Mouse (Mus musculus): ENCODE results near the gene Plcg2. TPM values are rescaled to one million over a fixed set of nuclear protein-coding genes. Genes with fewer than 3 reads are reported as not detected.

Plcg2 gene
- polyA plus RNA-seq (2014; fragmentation: Nextera tagmentation; extraction: Ambion mirVana) = 0.62 and 1.2 TPM in 2 replicates

- H3K4me2 ChIP-seq (ENCODE audit: low read length) = peak within 1 kb of the TSS; percentile 99
- H3K27ac ChIP-seq (replicated peaks; ENCODE audit: low read depth, low read length) = no peak within 1 kb of the TSS
- H3K36me3 ChIP-seq (ENCODE audit: control insufficient read depth, insufficient read depth, low read length) = no peaks in the 10 kb centered on the region
- H3K9me3 ChIP-seq (ENCODE audit: control insufficient read depth, low read length) = no peaks in the 10 kb centered on the region
- H3K9ac ChIP-seq (replicated peaks; ENCODE audit: low read length) = peak within 1 kb of the TSS; percentile 49
- peak within 1 kb of the TSS; percentile 45 for H3K4me3 ChIP-seq (replicated peaks; ENCODE audit: low read depth, low read length)
- under 1% methylated on average over 62 of the region's 62 CpGs for WGBS
- H3K4me1 ChIP-seq (ENCODE audit: control insufficient read depth, insufficient read depth, low read length) = 0 out of 2 replicates have a peak, but pooled peaks cover 11% of the 10 kb centered on the region
- peaks cover 23% of the 10 kb centered on the region for H3K27me3 ChIP-seq (ENCODE audit: control insufficient read depth, insufficient read depth, low read length)
- DNase-seq (peak; percentile 56), ATAC-seq (ENCODE audit: low FRiP score, low TSS enrichment) (peak; percentile 17; the same call in 1 of the 2 replicates)
Observed at GRCm38 (mm10) chr8:117498179-117498914, at the start of gene Plcg2. TSS of gene Plcg2 (plus strand) at chr8:117498291.

GRCm38 (mm10) chr8:117451072-117451471 lies 47.0 kb upstream of the Plcg2 start:
- H3K4me2 ChIP-seq (ENCODE audit: low read length) = no peak overlapping the region
- H3K4me3 ChIP-seq (replicated peaks; ENCODE audit: low read depth, low read length) = no peak overlapping the region
- WGBS = 67% methylated on average over 9 of the region's 9 CpGs
- no peaks in the 10 kb centered on the region for H3K27me3 ChIP-seq (ENCODE audit: control insufficient read depth, insufficient read depth, low read length)
- H3K27ac ChIP-seq (replicated peaks; ENCODE audit: low read depth, low read length) = peak overlapping the region; percentile 26
- no peak overlapping the region for H3K9ac ChIP-seq (replicated peaks; ENCODE audit: low read length)
- no peak for ATAC-seq (ENCODE audit: low FRiP score, low TSS enrichment)
- H3K4me1 ChIP-seq (ENCODE audit: control insufficient read depth, insufficient read depth, low read length) = no peaks in the 10 kb centered on the region
- DNase-seq = peak; percentile 60
- no peaks in the 10 kb centered on the region for H3K9me3 ChIP-seq (ENCODE audit: control insufficient read depth, low read length)
- peaks cover 96% of the 10 kb centered on the region for H3K36me3 ChIP-seq (ENCODE audit: control insufficient read depth, insufficient read depth, low read length)

- 0 out of 2 replicates have a peak, but pooled peaks have one; percentile 17 for ATAC-seq (ENCODE audit: low FRiP score, low TSS enrichment)
- WGBS = 78% methylated on average over 6 of the region's 6 CpGs
- H3K27ac ChIP-seq (replicated peaks; ENCODE audit: low read depth, low read length) = peak overlapping the region; percentile 61
- no peaks in the 10 kb centered on the region for H3K27me3 ChIP-seq (ENCODE audit: control insufficient read depth, insufficient read depth, low read length)
- no peaks in the 10 kb centered on the region for H3K9me3 ChIP-seq (ENCODE audit: control insufficient read depth, low read length)
- H3K4me2 ChIP-seq (ENCODE audit: low read length) = no peak overlapping the region
- peak; percentile 67 for DNase-seq
- peaks cover 87% of the 10 kb centered on the region for H3K36me3 ChIP-seq (ENCODE audit: control insufficient read depth, insufficient read depth, low read length)
- H3K9ac ChIP-seq (replicated peaks; ENCODE audit: low read length) = no peak overlapping the region
- no peak overlapping the region for H3K4me3 ChIP-seq (replicated peaks; ENCODE audit: low read depth, low read length)
- H3K4me1 ChIP-seq (ENCODE audit: control insufficient read depth, insufficient read depth, low read length) = no peaks in the 10 kb centered on the region
Observed at GRCm38 (mm10) chr8:117453974-117454373, 44.1 kb upstream of the Plcg2 start.

GRCm38 (mm10) chr8:117454516-117455116 lies 43.5 kb upstream of the Plcg2 start:
- Histone ChIP-seq H3K27me3 (ENCODE audit: control insufficient read depth, insufficient read depth, low read length) (no peaks in the 10 kb centered on the region), H3K9ac (replicated peaks; ENCODE audit: low read length) (no peak overlapping the region), H3K4me1 (ENCODE audit: control insufficient read depth, insufficient read depth, low read length) (no peaks in the 10 kb centered on the region), H3K36me3 (ENCODE audit: control insufficient read depth, insufficient read depth, low read length) (peaks cover 81% of the 10 kb centered on the region), H3K4me2 (ENCODE audit: low read length) (no peak overlapping the region), H3K27ac (replicated peaks; ENCODE audit: low read depth, low read length) (peak overlapping the region; percentile 61), H3K9me3 (ENCODE audit: control insufficient read depth, low read length) (no peaks in the 10 kb centered on the region), H3K4me3 (replicated peaks; ENCODE audit: low read depth, low read length) (no peak overlapping the region)
- DNase-seq (no peak), ATAC-seq (ENCODE audit: low FRiP score, low TSS enrichment) (no peak)
- WGBS = 93% methylated on average over 14 of the region's 14 CpGs

GRCm38 (mm10) chr8:117455701-117456100 lies 42.4 kb upstream of the Plcg2 start:
- Histone ChIP-seq H3K27me3 (ENCODE audit: control insufficient read depth, insufficient read depth, low read length) (no peaks in the 10 kb centered on the region), H3K9ac (replicated peaks; ENCODE audit: low read length) (no peak overlapping the region), H3K4me2 (ENCODE audit: low read length) (no peak overlapping the region), H3K4me3 (replicated peaks; ENCODE audit: low read depth, low read length) (no peak overlapping the region), H3K36me3 (ENCODE audit: control insufficient read depth, insufficient read depth, low read length) (peaks cover 70% of the 10 kb centered on the region), H3K4me1 (ENCODE audit: control insufficient read depth, insufficient read depth, low read length) (no peaks in the 10 kb centered on the region), H3K27ac (replicated peaks; ENCODE audit: low read depth, low read length) (no peak overlapping the region), H3K9me3 (ENCODE audit: control insufficient read depth, low read length) (no peaks in the 10 kb centered on the region)
- ATAC-seq (ENCODE audit: low FRiP score, low TSS enrichment) (no peak), DNase-seq (no peak)
- 90% methylated on average over 6 of the region's 6 CpGs for whole genome bisulfite sequencing

GRCm38 (mm10) chr8:117458440-117458839 lies 39.7 kb upstream of the Plcg2 start:
- no peak overlapping the region for H3K4me2 ChIP-seq (ENCODE audit: low read length)
- no peak overlapping the region for H3K27ac ChIP-seq (replicated peaks; ENCODE audit: low read depth, low read length)
- H3K27me3 ChIP-seq (ENCODE audit: control insufficient read depth, insufficient read depth, low read length) = no peaks in the 10 kb centered on the region
- H3K9ac ChIP-seq (replicated peaks; ENCODE audit: low read length) = no peak overlapping the region
- no peaks in the 10 kb centered on the region for H3K4me1 ChIP-seq (ENCODE audit: control insufficient read depth, insufficient read depth, low read length)
- no peaks in the 10 kb centered on the region for H3K9me3 ChIP-seq (ENCODE audit: control insufficient read depth, low read length)
- DNase-seq (no peak), ATAC-seq (ENCODE audit: low FRiP score, low TSS enrichment) (no peak)
- H3K4me3 ChIP-seq (replicated peaks; ENCODE audit: low read depth, low read length) = no peak overlapping the region
- peaks cover 52% of the 10 kb centered on the region for H3K36me3 ChIP-seq (ENCODE audit: control insufficient read depth, insufficient read depth, low read length)
- WGBS = 84% methylated on average over 5 of the region's 5 CpGs

- Histone ChIP-seq H3K27ac (replicated peaks; ENCODE audit: low read depth, low read length) (0 out of 2 replicates have a peak overlapping the region, but pooled peaks have one; percentile 3), H3K4me3 (replicated peaks; ENCODE audit: low read depth, low read length) (no peak overlapping the region), H3K4me1 (ENCODE audit: control insufficient read depth, insufficient read depth, low read length) (no peaks in the 10 kb centered on the region), H3K27me3 (ENCODE audit: control insufficient read depth, insufficient read depth, low read length) (no peaks in the 10 kb centered on the region), H3K36me3 (ENCODE audit: control insufficient read depth, insufficient read depth, low read length) (peaks cover 10% of the 10 kb centered on the region), H3K9me3 (ENCODE audit: control insufficient read depth, low read length) (no peaks in the 10 kb centered on the region), H3K9ac (replicated peaks; ENCODE audit: low read length) (no peak overlapping the region), H3K4me2 (ENCODE audit: low read length) (no peak overlapping the region)
- ATAC-seq (ENCODE audit: low FRiP score, low TSS enrichment) = no peak
- WGBS = 50% methylated on average over 11 of the region's 11 CpGs
- DNase-seq = no peak
Observed at GRCm38 (mm10) chr8:117462701-117463284, 35.3 kb upstream of the Plcg2 start.

GRCm38 (mm10) chr8:117464525-117464924 lies 33.6 kb upstream of the Plcg2 start:
- Histone ChIP-seq H3K27ac (replicated peaks; ENCODE audit: low read depth, low read length) (no peak overlapping the region), H3K9me3 (ENCODE audit: control insufficient read depth, low read length) (no peaks in the 10 kb centered on the region), H3K4me3 (replicated peaks; ENCODE audit: low read depth, low read length) (no peak overlapping the region), H3K4me2 (ENCODE audit: low read length) (no peak overlapping the region), H3K27me3 (ENCODE audit: control insufficient read depth, insufficient read depth, low read length) (no peaks in the 10 kb centered on the region), H3K9ac (replicated peaks; ENCODE audit: low read length) (no peak overlapping the region), H3K4me1 (ENCODE audit: control insufficient read depth, insufficient read depth, low read length) (peaks cover under 1% of the 10 kb centered on the region; the same call in 1 of the 2 replicates), H3K36me3 (ENCODE audit: control insufficient read depth, insufficient read depth, low read length) (0 out of 2 replicates have a peak, but pooled peaks cover 7% of the 10 kb centered on the region)
- 95% methylated on average over 6 of the region's 6 CpGs for WGBS
- DNase-seq (no peak), ATAC-seq (ENCODE audit: low FRiP score, low TSS enrichment) (no peak)

Measured in midbrain, embryonic 14.5 days (tissue).